Mouse (Mus musculus) neural tube, embryonic 11.5 days (tissue): ENCODE measurements around the gene Vax1. TPM values are rescaled to one million over a fixed set of nuclear protein-coding genes. Genes with fewer than 3 reads are reported as not detected.

Source experiments
- ATAC-seq: fragments of 200-750 bp; cut with Nextera tagmentation; 2 replicates; pipeline ENCODE4 v1.8.0; 2017; ENCODE audit warnings: moderate number of reproducible peaks, mild to moderate bottlenecking, moderate TSS enrichment, moderate library complexity; ENCODE audit not compliant: insufficient read depth, low FRiP score, low TSS enrichment
- DNase-seq: peaks from one replicate; pipeline ENCODE4 v3.0.0-alpha.2; 2015; ENCODE audit warnings: low spot score
- H3K27ac ChIP-seq: fragments of 300-500 bp; sonication (generic); 2 replicates; pipeline ENCODE4 v1.5.1; 2014; ENCODE audit warnings: low read depth, mild to moderate bottlenecking, low read length
- H3K27me3 ChIP-seq: fragments of 300-500 bp; sonication (generic); 2 replicates; pipeline ENCODE4 v1.6.1; 2014; ENCODE audit warnings: mild to moderate bottlenecking, low read length, mixed read lengths; ENCODE audit not compliant: control insufficient read depth, insufficient read depth
- H3K36me3 ChIP-seq: fragments of 300-500 bp; sonication (generic); 2 replicates; pipeline ENCODE4 v1.6.1; 2014; ENCODE audit warnings: mild to moderate bottlenecking, low read length, moderate library complexity, mixed read lengths; ENCODE audit not compliant: control insufficient read depth, insufficient read depth
- H3K4me1 ChIP-seq: fragments of 300-500 bp; sonication (generic); 2 replicates; pipeline ENCODE4 v1.6.1; 2014; ENCODE audit warnings: low read length, mixed read lengths; ENCODE audit not compliant: control insufficient read depth, insufficient read depth
- H3K4me2 ChIP-seq: fragments of 300-500 bp; sonication (generic); 2 replicates; pipeline ENCODE4 v1.6.1; 2014; ENCODE audit warnings: low read depth, mild to moderate bottlenecking, moderate library complexity
- H3K4me3 ChIP-seq: fragments of 300-500 bp; sonication (generic); 2 replicates; pipeline ENCODE4 v1.5.1; 2014; ENCODE audit warnings: low read depth, low read length
- H3K9ac ChIP-seq: fragments of 300-500 bp; sonication (generic); 2 replicates; pipeline ENCODE4 v1.6.1; 2014; ENCODE audit warnings: mild to moderate bottlenecking, low read length
- H3K9me3 ChIP-seq: fragments of 300-500 bp; sonication (generic); 2 replicates; pipeline ENCODE4 v1.6.1; 2016; ENCODE audit warnings: low read length; ENCODE audit not compliant: control insufficient read depth
- WGBS: fragments of 180-500 bp; shearing (Covaris S2); extraction: QIAGEN DNeasy Blood & Tissue Kit; methylation state at CpG from one replicate; pipeline ENCODE4 v1.1.7; 2014; 5-methylcytosine and 5-hydroxymethylcytosine counted together
- polyA plus RNA-seq: library from polyadenylated mRNA; unstranded; fragments of >200 nt; fragmentation: Nextera tagmentation; extraction: Ambion mirVana; gene quantifications from 2 replicates; pipeline ENCODE4 v1.2.1, GENCODE M21; 2014

Gene Vax1
- not detected in 2 replicates for polyA plus RNA-seq

- ATAC-seq: no peak
- no peaks in the 10 kb centered on the region for H3K36me3 ChIP-seq
- H3K27me3 ChIP-seq: peaks cover 94% of the 10 kb centered on the region
- H3K4me3 ChIP-seq: peak within 1 kb of the TSS; percentile 2; the same call in 1 of the 2 replicates
- no peaks in the 10 kb centered on the region for H3K9me3 ChIP-seq
- DNase-seq: no peak
- under 1% methylated on average over 54 of the region's 54 CpGs for WGBS
- H3K9ac ChIP-seq: no peak within 1 kb of the TSS
- H3K27ac ChIP-seq: no peak within 1 kb of the TSS
- peak within 1 kb of the TSS; percentile 1; the same call in 1 of the 2 replicates for H3K4me2 ChIP-seq
- H3K4me1 ChIP-seq: peaks cover 6% of the 10 kb centered on the region
Observed at GRCm38 (mm10) chr19:59169936-59170765, at the start of gene Vax1. TSS of gene Vax1 (minus strand) at chr19:59170056.

GRCm38 (mm10) chr19:59218991-59219390 is 49.1 kb upstream of the Vax1 start, which contains the start of gene Kcnk18:
TSS of gene Kcnk18 (plus strand) at chr19:59219214.
- Histone ChIP-seq H3K4me3 (no peak within 1 kb of the TSS), H3K36me3 (no peaks in the 10 kb centered on the region), H3K4me1 (0 out of 2 replicates have a peak, but pooled peaks cover 2% of the 10 kb centered on the region), H3K9me3 (no peaks in the 10 kb centered on the region), H3K4me2 (no peak within 1 kb of the TSS), H3K9ac (no peak within 1 kb of the TSS), H3K27ac (no peak within 1 kb of the TSS), H3K27me3 (no peaks in the 10 kb centered on the region)
- ATAC-seq (no peak), DNase-seq (no peak)
- 86% methylated on average over 8 of the region's 8 CpGs for WGBS

- no peaks in the 10 kb centered on the region for H3K36me3 ChIP-seq
- no peak for ATAC-seq
- H3K9me3 ChIP-seq: no peaks in the 10 kb centered on the region
- H3K4me3 ChIP-seq: no peak overlapping the region
- DNase-seq: no peak
- 0 out of 2 replicates have a peak, but pooled peaks cover 2% of the 10 kb centered on the region for H3K4me1 ChIP-seq
- no peak overlapping the region for H3K9ac ChIP-seq
- no peak overlapping the region for H3K4me2 ChIP-seq
- H3K27me3 ChIP-seq: no peaks in the 10 kb centered on the region
- 77% methylated on average over 3 of the region's 3 CpGs for WGBS
- H3K27ac ChIP-seq: no peak overlapping the region
Observed at GRCm38 (mm10) chr19:59216891-59217290, 47.0 kb upstream of the Vax1 start.

- no peak overlapping the region for H3K4me3 ChIP-seq
- DNase-seq (no peak), ATAC-seq (no peak)
- H3K9me3 ChIP-seq: no peaks in the 10 kb centered on the region
- H3K36me3 ChIP-seq: no peaks in the 10 kb centered on the region
- H3K27me3 ChIP-seq: no peaks in the 10 kb centered on the region
- H3K4me2 ChIP-seq: no peak overlapping the region
- 78% methylated on average over 2 of the region's 2 CpGs for WGBS
- no peaks in the 10 kb centered on the region for H3K4me1 ChIP-seq
- no peak overlapping the region for H3K9ac ChIP-seq
- H3K27ac ChIP-seq: no peak overlapping the region
Observed at GRCm38 (mm10) chr19:59208986-59209385, 39.1 kb upstream of the Vax1 start.

- H3K4me3 ChIP-seq: no peak overlapping the region
- H3K4me1 ChIP-seq: no peaks in the 10 kb centered on the region
- no peaks in the 10 kb centered on the region for H3K9me3 ChIP-seq
- 30% methylated on average over 5 of the region's 5 CpGs for WGBS
- DNase-seq: peak; percentile 80
- no peaks in the 10 kb centered on the region for H3K27me3 ChIP-seq
- H3K9ac ChIP-seq: no peak overlapping the region
- no peaks in the 10 kb centered on the region for H3K36me3 ChIP-seq
- no peak overlapping the region for H3K27ac ChIP-seq
- no peak overlapping the region for H3K4me2 ChIP-seq
- no peak for ATAC-seq
Observed at GRCm38 (mm10) chr19:59208475-59208874, 38.6 kb upstream of the Vax1 start.

- Histone ChIP-seq H3K4me2 (no peak overlapping the region), H3K9ac (no peak overlapping the region), H3K9me3 (peaks cover 4% of the 10 kb centered on the region; the same call in 1 of the 2 replicates), H3K4me3 (no peak overlapping the region), H3K4me1 (peaks cover 2% of the 10 kb centered on the region; the same call in 1 of the 2 replicates), H3K36me3 (no peaks in the 10 kb centered on the region), H3K27ac (no peak overlapping the region), H3K27me3 (peaks cover 47% of the 10 kb centered on the region)
- ATAC-seq: no peak
- DNase-seq: peak; percentile 49
- 41% methylated on average over 7 of the region's 7 CpGs for WGBS
Observed at GRCm38 (mm10) chr19:59198161-59198560, 28.3 kb upstream of the Vax1 start.

- under 1% methylated on average over 15 of the region's 15 CpGs for WGBS
- Histone ChIP-seq H3K9ac (no peak overlapping the region), H3K27ac (no peak overlapping the region), H3K4me2 (no peak overlapping the region), H3K9me3 (peaks cover 4% of the 10 kb centered on the region; the same call in 1 of the 2 replicates), H3K27me3 (peaks cover 67% of the 10 kb centered on the region), H3K4me3 (no peak overlapping the region), H3K4me1 (peaks cover 2% of the 10 kb centered on the region; the same call in 1 of the 2 replicates), H3K36me3 (no peaks in the 10 kb centered on the region)
- peak; percentile 67 for DNase-seq
- peak; percentile 53; the same call in 1 of the 2 replicates for ATAC-seq
Observed at GRCm38 (mm10) chr19:59196111-59196666, 26.3 kb upstream of the Vax1 start.

GRCm38 (mm10) chr19:59195181-59195770 is 25.4 kb upstream of the Vax1 start:
- peaks cover 2% of the 10 kb centered on the region; the same call in 1 of the 2 replicates for H3K4me1 ChIP-seq
- ATAC-seq: no peak
- H3K36me3 ChIP-seq: no peaks in the 10 kb centered on the region
- no peak for DNase-seq
- no peak overlapping the region for H3K27ac ChIP-seq
- peaks cover 4% of the 10 kb centered on the region; the same call in 1 of the 2 replicates for H3K9me3 ChIP-seq
- no peak overlapping the region for H3K4me2 ChIP-seq
- H3K27me3 ChIP-seq: peaks cover 76% of the 10 kb centered on the region
- no peak overlapping the region for H3K9ac ChIP-seq
- 6% methylated on average over 9 of the region's 9 CpGs for WGBS
- H3K4me3 ChIP-seq: no peak overlapping the region
